Mouse (Mus musculus) cerebellum, adult 2 months (tissue): ENCODE measurements around the gene Cdk1.

Source experiments
- CTCF ChIP-seq: fragments of 200-500 bp; IDR thresholded peaks from 2 replicates; pipeline ENCODE4 v1.5.1; 2011; ENCODE audit warnings: low read depth, mild to moderate bottlenecking, control low read depth, low read length, moderate library complexity, borderline replicate concordance; ENCODE audit not compliant: insufficient read depth
- POLR2A ChIP-seq: fragments of 200-500 bp; IDR thresholded peaks from 2 replicates; pipeline ENCODE4 v1.6.1; 2011; ENCODE audit warnings: low read length, control low read depth, borderline replicate concordance; ENCODE audit not compliant: insufficient read depth

DNA sequence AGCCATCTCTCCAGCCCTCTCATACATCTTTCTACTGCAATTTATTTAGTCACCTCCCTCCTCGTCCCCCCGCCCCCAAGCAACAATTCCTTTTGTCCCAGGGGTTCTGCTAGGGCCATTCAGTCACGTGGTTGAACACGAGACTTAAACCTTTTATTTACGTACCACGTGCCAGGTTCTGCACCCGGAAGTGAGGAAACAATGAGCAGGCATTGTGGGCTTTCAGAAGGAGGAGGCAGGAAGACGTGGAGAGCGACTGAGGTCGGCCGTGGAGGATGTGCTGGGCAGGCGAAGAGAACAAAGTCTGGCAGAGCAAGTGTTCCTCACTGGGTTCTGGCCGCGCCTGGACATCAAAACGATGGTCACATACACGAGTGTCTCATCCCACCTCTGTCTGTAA is 40.9 kb downstream of the Cdk1 start:
- TF ChIP-seq CTCF (no peak), POLR2A (no peak)
